Mouse (Mus musculus) hindlimb bud, embryonic 11.5 days (tissue): Measurements from ENCODE around the gene Enc1.

ENCODE experiments used
- DNase-seq: peaks from one replicate; pipeline ENCODE4 v3.0.0-alpha.2; 2012; ENCODE audit warnings: low read depth, low spot score; ENCODE audit errors: extremely low spot score

Gene Enc1

DNA sequence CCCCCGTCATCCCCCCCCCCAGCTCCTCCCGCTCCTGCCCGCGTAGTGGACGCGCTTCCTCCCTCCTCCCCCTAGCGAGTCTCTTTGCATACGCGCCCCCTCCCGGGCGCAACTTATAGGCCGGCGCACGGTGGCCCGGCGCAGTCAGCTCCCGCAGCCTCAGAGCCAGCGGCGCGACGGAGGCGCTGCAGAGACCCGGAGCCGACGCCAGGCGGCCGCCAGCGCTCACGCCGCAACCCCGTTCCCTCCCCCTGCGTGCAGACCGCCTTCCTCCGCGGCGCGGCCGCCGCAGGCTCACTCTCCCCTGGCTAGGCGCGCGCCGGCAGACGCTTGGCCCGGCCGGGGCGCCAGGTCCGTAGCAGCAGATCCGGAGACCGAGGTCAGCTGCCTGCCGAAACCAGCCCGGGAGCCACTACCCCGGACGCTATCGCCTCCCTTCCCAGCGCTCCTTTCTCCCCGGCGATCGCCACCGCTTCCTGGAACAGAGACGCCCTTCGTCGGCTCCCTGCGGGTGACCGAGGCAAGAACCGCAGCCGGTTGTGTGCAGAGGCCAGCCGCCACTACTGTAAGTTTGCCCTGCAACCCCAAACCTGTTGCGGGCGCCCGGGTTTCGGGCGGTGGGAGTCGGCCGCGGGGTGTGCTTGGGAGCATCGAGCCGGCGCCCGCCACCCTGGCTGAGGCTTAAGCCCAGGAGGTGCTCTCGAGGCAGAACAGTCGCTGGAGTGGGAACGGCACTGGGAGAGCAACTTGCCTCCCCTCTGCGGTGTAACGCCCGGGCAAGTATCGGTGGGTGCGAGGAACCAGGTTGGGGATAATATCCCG, at the start of gene Enc1:
TSS of gene Enc1 (plus strand) at position 141 of the 822 bp plus-strand sequence.
- DNase-seq, result peak; percentile 76

GRCm38 (mm10) chr13:97192649-97193048, 48.3 kb upstream of the Enc1 start:
- no peak for DNase-seq

- no peak for DNase-seq
Measured at GRCm38 (mm10) chr13:97193420-97193819, 47.5 kb upstream of the Enc1 start.

- DNase-seq, result no peak
Measured at GRCm38 (mm10) chr13:97196186-97196924, 44.5 kb upstream of the Enc1 start.

DNA sequence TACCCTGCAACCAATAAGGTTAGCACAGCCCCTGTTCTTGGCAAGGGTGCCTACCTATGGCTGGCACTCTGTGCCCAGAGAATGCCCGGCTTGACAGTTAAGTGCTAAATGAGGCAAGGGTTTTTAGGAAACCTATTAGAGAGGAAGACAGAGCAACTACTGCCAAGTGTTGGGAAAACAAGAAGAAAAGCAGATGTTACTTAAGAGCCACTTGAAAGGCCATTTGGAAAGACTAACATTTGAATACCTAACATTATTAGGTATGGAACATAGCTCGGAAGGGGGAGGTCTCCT, 44.0 kb upstream of the Enc1 start:
- no peak for DNase-seq

DNA sequence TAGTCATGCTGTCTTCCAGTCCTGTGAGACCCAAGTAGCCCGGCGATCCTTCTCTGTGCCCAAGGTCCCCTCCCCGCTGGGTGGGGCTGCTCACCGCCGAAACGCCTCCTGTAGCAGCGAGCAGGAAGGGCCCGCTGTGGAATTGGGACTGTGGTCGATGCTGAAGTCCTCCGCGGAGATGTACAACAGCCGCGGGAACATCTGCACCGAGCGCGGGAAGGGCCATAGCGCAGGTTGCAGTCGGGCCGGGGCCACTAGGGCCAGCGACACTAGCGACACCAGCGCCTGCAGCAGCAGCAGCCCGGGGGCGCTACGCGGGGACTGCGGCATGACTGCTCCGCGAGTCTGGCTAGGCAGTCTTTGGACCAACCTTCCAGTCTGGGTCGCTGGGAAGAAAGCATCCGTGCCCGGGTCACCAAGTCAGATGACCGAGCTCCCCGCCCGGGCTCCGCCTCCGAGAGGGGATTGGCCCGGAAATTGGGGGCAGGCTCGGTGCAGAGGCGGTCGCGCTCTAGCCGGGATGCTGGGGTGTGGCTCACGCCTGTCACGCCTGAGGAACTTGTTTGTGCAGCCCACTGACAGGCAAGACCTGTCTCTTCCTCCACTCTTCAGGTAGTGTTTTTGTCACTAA, 42.9 kb upstream of the Enc1 start, which contains the start of gene Hexb:
TSS of gene Hexb (minus strand) at position 426 of the 631 bp plus-strand sequence.
- no peak for DNase-seq

DNA sequence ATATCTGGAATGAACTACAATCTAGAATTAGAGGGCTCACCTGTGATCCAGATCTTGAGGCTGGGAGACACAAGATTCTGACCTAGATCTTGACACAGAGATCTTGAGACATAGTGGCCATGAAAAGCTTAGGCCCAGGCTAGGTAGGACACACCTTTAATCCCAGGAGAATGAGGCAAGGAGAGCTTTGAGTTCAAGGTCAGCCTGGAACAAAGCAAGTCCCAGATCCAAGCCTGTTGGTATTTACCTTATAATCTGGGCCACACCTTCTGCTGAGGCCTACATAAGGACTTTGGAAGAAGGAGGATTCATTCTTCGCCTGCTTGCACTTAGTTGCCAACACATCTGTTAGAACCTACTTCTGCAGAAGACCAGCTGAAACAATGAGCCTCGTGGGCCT, 41.8 kb upstream of the Enc1 start:
- no peak for DNase-seq

DNA sequence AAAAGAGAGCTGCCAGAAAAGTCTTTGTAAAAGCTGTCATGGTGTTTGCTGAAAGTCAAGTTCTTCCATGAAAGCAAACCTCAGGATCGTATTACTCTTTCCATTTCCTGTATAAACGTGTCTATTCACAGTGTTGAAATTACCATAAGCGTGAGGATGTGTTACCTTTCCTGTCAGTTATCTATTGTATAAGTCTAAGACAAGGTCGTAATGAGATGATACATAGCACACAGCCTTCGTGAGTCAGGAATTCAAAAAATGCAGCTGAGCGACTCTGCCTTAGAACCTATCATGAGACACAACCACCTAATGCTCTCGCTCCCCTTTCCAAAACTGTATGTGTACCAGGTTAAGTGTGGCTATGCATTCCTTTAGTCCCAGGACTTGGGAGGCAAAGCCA, 39.8 kb upstream of the Enc1 start:
- no peak for DNase-seq

DNA sequence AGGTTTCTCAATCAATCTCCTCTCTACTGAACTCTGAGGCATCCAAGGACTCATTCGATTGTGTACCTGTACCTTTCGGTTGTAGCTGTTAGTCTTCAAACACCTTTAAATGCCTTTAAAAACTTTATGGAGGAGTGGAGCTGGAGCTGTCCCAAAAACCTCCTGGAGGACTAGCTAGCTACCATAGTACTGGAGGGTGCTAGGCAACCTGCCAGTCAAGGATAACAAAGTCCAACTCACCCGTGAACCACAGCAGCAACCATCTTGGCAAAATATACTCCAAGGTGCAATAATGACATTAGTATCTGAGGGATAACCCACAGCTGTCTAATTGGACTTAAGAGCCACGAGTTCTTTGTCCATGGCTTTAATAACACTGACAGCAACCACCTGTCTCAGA, 39.0 kb upstream of the Enc1 start:
- DNase-seq, result no peak

- DNase-seq, result peak; percentile 87
Measured at GRCm38 (mm10) chr13:97205052-97205701, 35.7 kb upstream of the Enc1 start.

DNA sequence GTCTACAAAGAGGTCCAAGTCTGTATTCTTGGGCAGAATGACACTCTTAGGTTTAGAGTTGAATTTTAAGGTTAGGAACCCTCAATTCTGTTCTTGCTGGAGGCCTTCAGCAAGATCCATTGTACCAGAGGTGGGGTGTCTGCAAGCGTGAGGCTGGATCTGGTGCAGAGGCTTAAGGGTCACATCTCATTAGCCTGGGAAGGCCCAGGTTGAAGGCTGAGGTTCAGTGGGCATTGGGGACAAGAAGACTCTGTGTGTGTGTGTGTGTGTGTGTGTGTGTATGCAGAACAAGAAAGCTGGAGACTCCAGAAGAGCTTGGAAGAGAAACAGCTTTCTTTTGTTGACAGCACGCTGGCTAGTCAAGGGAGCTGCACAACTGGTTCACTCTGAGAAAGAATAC, 34.9 kb upstream of the Enc1 start:
- no peak for DNase-seq

GRCm38 (mm10) chr13:97207472-97208111, 33.3 kb upstream of the Enc1 start:
- no peak for DNase-seq

DNA sequence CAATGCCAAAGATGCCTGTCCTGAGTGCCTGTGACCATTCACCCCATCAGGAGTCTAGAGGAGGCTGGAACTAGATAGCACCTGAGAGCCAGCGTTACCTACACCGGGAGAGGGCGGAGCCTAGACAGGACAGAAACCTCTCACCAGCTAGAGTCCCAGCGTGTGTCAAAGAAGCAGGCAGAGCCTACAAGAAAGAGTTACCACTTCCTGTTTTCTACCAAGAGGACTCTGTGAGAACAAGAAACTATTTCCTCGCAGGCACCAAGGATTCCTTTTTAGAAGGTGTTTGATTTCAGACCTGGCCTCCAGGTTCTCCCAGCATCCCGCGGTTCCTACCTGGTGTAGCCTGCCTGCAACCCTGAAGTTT, 32.8 kb upstream of the Enc1 start:
- no peak for DNase-seq

GRCm38 (mm10) chr13:97208500-97209010, 32.4 kb upstream of the Enc1 start:
- DNase-seq, result no peak

- no peak for DNase-seq
Measured at GRCm38 (mm10) chr13:97214583-97215268, 26.2 kb upstream of the Enc1 start.

DNA sequence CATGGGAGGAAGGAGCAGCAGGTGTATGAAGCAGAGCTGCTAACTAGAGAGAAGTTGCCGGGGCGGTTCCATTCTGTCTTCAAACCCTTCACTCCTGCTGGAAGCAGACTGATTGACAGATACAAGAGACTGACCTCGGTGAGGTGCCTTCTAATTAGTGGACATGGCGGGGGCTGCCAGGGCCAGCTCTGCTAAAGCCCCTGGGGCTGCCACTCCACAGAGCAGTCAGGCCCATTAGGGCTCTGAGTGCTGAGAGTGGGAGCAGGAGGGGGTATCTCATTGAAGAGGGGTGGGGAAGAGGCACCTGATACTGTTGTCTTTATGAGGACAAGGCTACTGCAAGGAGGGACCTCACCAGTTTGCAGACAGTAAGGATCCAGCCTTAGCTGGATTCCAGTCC, 25.3 kb upstream of the Enc1 start:
- no peak for DNase-seq

DNA sequence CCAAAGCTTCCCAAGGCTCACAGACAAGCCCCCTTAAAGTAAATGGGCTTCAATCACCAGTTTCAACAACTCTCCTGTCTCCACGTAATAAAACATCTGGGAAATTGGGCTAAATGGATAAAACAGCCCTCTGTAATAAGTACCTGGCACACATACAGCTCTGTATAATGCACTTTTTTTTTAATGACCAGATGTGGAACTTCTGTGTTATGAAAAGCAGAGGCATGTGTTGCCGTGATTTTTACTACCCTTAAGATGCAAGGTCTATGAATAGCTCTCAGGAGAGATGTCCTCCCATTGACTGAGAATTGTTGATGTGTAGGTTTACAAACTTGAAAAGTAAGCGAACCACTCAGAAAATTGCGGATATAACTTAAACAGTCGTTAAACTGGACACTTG, 24.7 kb upstream of the Enc1 start:
- peak; percentile 81 for DNase-seq

GRCm38 (mm10) chr13:97220022-97220421, 20.9 kb upstream of the Enc1 start:
- DNase-seq, result no peak

GRCm38 (mm10) chr13:97223856-97224255, 17.0 kb upstream of the Enc1 start:
- no peak for DNase-seq

DNA sequence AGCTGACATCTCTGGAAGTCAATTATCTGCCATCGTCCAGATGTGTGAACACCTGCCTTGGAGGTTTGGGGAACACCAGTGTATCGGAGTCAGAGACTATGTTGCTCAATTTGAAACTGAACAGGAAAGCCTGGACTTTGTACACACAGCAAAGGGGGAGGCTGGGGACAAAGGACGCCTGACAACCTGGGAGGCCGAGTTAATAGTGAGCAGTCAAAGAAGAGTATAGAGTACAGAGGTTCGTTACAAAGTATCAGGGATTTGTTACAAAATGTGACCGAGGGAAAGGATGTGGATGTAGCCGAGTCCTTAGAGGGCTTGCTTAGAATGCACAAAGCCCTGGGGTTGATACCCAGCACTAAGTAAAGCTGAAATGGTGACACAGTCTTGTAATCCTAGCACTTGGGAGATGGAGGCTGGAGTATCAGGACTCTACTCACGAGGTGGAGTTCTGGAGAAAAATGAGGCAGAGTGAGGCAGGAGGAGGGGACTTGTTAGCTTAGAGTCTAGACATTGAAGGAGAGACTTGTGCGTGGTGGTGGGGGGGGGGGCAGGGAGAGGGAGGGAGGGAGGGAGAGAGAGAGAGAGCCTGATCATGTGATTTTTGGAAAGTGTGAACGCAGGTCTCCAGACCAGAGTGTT, 16.4 kb upstream of the Enc1 start:
- DNase-seq, result no peak
